Mouse (Mus musculus) limb, embryonic 14.5 days (tissue): ENCODE results near the gene Rab4a. TPM values are rescaled to one million over a fixed set of nuclear protein-coding genes. Genes with fewer than 3 reads are reported as not detected.

Source experiments
- ATAC-seq: fragments of 200-750 bp; cut with Nextera tagmentation; 2 replicates; pipeline ENCODE4 v1.8.0; 2017; ENCODE audit warnings: low read depth, moderate number of reproducible peaks, moderate TSS enrichment; ENCODE audit not compliant: low FRiP score
- DNase-seq: peaks from one replicate; pipeline ENCODE4 v3.0.0-alpha.2; 2015; ENCODE audit warnings: low spot score
- H3K27ac ChIP-seq: fragments of 300-500 bp; sonication (generic); replicated peaks from 2 replicates; pipeline ENCODE4 v1.5.1; 2014; ENCODE audit warnings: low read depth, mild to moderate bottlenecking, low read length, moderate library complexity, mixed read lengths
- H3K27me3 ChIP-seq: fragments of 300-500 bp; sonication (generic); 2 replicates; pipeline ENCODE4 v1.6.1; 2014; ENCODE audit warnings: low read length, mixed read lengths; ENCODE audit not compliant: control insufficient read depth, insufficient read depth
- H3K36me3 ChIP-seq: fragments of 300-500 bp; sonication (generic); 2 replicates; pipeline ENCODE4 v1.6.1; 2014; ENCODE audit warnings: mild to moderate bottlenecking, low read length, moderate library complexity, mixed read lengths; ENCODE audit not compliant: control insufficient read depth, insufficient read depth
- H3K4me1 ChIP-seq: fragments of 300-500 bp; sonication (generic); 2 replicates; pipeline ENCODE4 v1.6.1; 2014; ENCODE audit warnings: antibody characterized with exemption, low read length, mixed read lengths; ENCODE audit not compliant: control insufficient read depth, insufficient read depth
- H3K4me2 ChIP-seq: fragments of 300-500 bp; sonication (generic); replicated peaks from 2 replicates; pipeline ENCODE4 v1.6.1; 2014; ENCODE audit warnings: low read depth, mild to moderate bottlenecking, low read length, moderate library complexity; ENCODE audit not compliant: severe bottlenecking
- H3K4me3 ChIP-seq: fragments of 300-500 bp; sonication (generic); replicated peaks from 2 replicates; pipeline ENCODE4 v1.5.1; 2014; ENCODE audit warnings: low read length
- H3K9ac ChIP-seq: fragments of 300-500 bp; sonication (generic); 2 replicates; pipeline ENCODE4 v1.6.1; 2014; ENCODE audit warnings: mild to moderate bottlenecking, low read depth, low read length, moderate library complexity; ENCODE audit not compliant: severe bottlenecking
- H3K9me3 ChIP-seq: fragments of 300-500 bp; sonication (generic); 2 replicates; pipeline ENCODE4 v1.6.1; 2016; ENCODE audit warnings: low read length; ENCODE audit not compliant: control insufficient read depth
- POLR2A ChIP-seq: fragments of 200-500 bp; IDR thresholded peaks from 2 replicates; pipeline ENCODE4 v1.8.0; 2012; ENCODE audit warnings: inconsistent platforms, mild to moderate bottlenecking, moderate library complexity, borderline replicate concordance; ENCODE audit not compliant: insufficient read depth, insufficient read length; ENCODE audit errors: extremely low read depth
- WGBS: fragments of 180-500 bp; shearing (Covaris S2); extraction: QIAGEN DNeasy Blood & Tissue Kit; methylation state at CpG from one replicate; pipeline ENCODE4 v1.1.7; 2014; 5-methylcytosine and 5-hydroxymethylcytosine counted together
- polyA plus RNA-seq, 2 experiments: library from polyadenylated mRNA; depleted of rRNA in 1 of 2; stranded (reverse) in 1 of 2; unstranded in 1 of 2; fragments of >200 nt; fragmentation: Nextera tagmentation in 1 of 2; extraction: Ambion mirVana in 1 of 2; gene quantifications; 2 replicates each; pipeline versions ENCODE4 v1.2.1 to v1.2.3; 2012 to 2014

Rab4a gene
- polyA plus RNA-seq, 2 experiments: 29.5 to 45.5 TPM

- no peaks in the 10 kb centered on the region for H3K9me3 ChIP-seq
- H3K4me2 ChIP-seq: no peak overlapping the region
- 73% methylated on average over 8 of the region's 8 CpGs for WGBS
- no peaks in the 10 kb centered on the region for H3K36me3 ChIP-seq
- no peak for DNase-seq
- ATAC-seq: no peak
- 0 out of 2 replicates have a peak, but pooled peaks cover 6% of the 10 kb centered on the region for H3K4me1 ChIP-seq
- H3K27me3 ChIP-seq: no peaks in the 10 kb centered on the region
- TF ChIP-seq POLR2A: no peak
- H3K4me3 ChIP-seq: no peak overlapping the region
- H3K9ac ChIP-seq: no peak overlapping the region
- H3K27ac ChIP-seq: no peak overlapping the region
Observed at GRCm38 (mm10) chr8:123767874-123768273, 37.9 kb upstream of the Rab4a start.

- Histone ChIP-seq H3K9ac (no peak overlapping the region), H3K27ac (no peak overlapping the region), H3K4me2 (no peak overlapping the region), H3K36me3 (no peaks in the 10 kb centered on the region), H3K4me1 (peaks cover 3% of the 10 kb centered on the region; the same call in 1 of the 2 replicates), H3K4me3 (no peak overlapping the region), H3K9me3 (no peaks in the 10 kb centered on the region), H3K27me3 (no peaks in the 10 kb centered on the region)
- 64% methylated on average over 16 of the region's 16 CpGs for WGBS
- peak; percentile 31; the same call in 1 of the 2 replicates for ATAC-seq
- TF ChIP-seq POLR2A: no peak
- peak; percentile 67 for DNase-seq
Observed at GRCm38 (mm10) chr8:123768492-123769356, 37.1 kb upstream of the Rab4a start.

GRCm38 (mm10) chr8:123773468-123773867 is 32.3 kb upstream of the Rab4a start:
- ATAC-seq: no peak
- H3K27me3 ChIP-seq: no peaks in the 10 kb centered on the region
- H3K4me3 ChIP-seq: no peak overlapping the region
- DNase-seq: no peak
- H3K36me3 ChIP-seq: no peaks in the 10 kb centered on the region
- 0 out of 2 replicates have a peak overlapping the region, but pooled peaks have one; percentile 40 for H3K9ac ChIP-seq
- H3K27ac ChIP-seq: no peak overlapping the region
- WGBS: 36% methylated on average over 12 of the region's 12 CpGs
- no peaks in the 10 kb centered on the region for H3K9me3 ChIP-seq
- peaks cover 3% of the 10 kb centered on the region; the same call in 1 of the 2 replicates for H3K4me1 ChIP-seq
- TF ChIP-seq POLR2A: no peak
- 0 out of 2 replicates have a peak overlapping the region, but pooled peaks have one; percentile 10 for H3K4me2 ChIP-seq

- H3K36me3 ChIP-seq: no peaks in the 10 kb centered on the region
- no peak overlapping the region for H3K4me3 ChIP-seq
- peaks cover 3% of the 10 kb centered on the region; the same call in 1 of the 2 replicates for H3K4me1 ChIP-seq
- H3K27ac ChIP-seq: no peak overlapping the region
- no peak overlapping the region for H3K9ac ChIP-seq
- DNase-seq (no peak), ATAC-seq (no peak)
- no peak overlapping the region for H3K4me2 ChIP-seq
- WGBS: 100% methylated on average over 1 of the region's 1 CpGs
- H3K27me3 ChIP-seq: no peaks in the 10 kb centered on the region
- no peak for TF ChIP-seq POLR2A
- H3K9me3 ChIP-seq: no peaks in the 10 kb centered on the region
Observed at GRCm38 (mm10) chr8:123774491-123774890, 31.3 kb upstream of the Rab4a start.

GRCm38 (mm10) chr8:123777319-123777718 is 28.5 kb upstream of the Rab4a start:
- DNase-seq (no peak), ATAC-seq (no peak)
- Histone ChIP-seq H3K36me3 (no peaks in the 10 kb centered on the region), H3K27me3 (no peaks in the 10 kb centered on the region), H3K4me1 (peaks cover 3% of the 10 kb centered on the region; the same call in 1 of the 2 replicates), H3K4me3 (no peak overlapping the region), H3K9ac (no peak overlapping the region), H3K9me3 (no peaks in the 10 kb centered on the region), H3K4me2 (no peak overlapping the region), H3K27ac (no peak overlapping the region)
- TF ChIP-seq POLR2A: no peak
- WGBS: 62% methylated on average over 7 of the region's 7 CpGs
